ENCODE assay signal across 9 mouse cellular contexts in genomic region chr9:121984465-121985461, GRCm38 (mm10). TPM values are rescaled to one million over a fixed set of nuclear protein-coding genes. Genes with fewer than 3 reads are reported as not detected.
DNase-seq lines count a peak whose midpoint lies in the region; ATAC-seq and TF ChIP-seq lines count a peak whose summit lies in the region.
"Had no signal": no experiment of that assay in that cellular context is flagged by ENCODE, and none has a peak within 500 bp of the region (broad histone marks: within the 10 kb centered on the region; RNA-seq: fewer than 3 reads in every experiment).

No protein-coding gene starts in this region.

- H3K79me3 ChIP-seq in C2C12 (ENCODE audit: low read depth): no peaks in the 10 kb centered on the region

- 71% methylated on average over 15 of the region's 15 CpGs for WGBS in kidney, embryonic 14.5 days
- WGBS in liver, embryonic 11.5 days: 66% methylated on average over 15 of the region's 15 CpGs
- 73% methylated on average over 15 of the region's 15 CpGs for WGBS in neural tube, embryonic 11.5 days
- WGBS in stomach, postnatal 0 days: 71% methylated on average over 15 of the region's 15 CpGs

- no peaks in the 10 kb centered on the region for H3K36me3 ChIP-seq in C2C12 (ENCODE audit: control insufficient read depth, insufficient read depth)
- H3K36me3 ChIP-seq in kidney, embryonic 14.5 days (ENCODE audit: control insufficient read depth, insufficient read depth, low read length): no peaks in the 10 kb centered on the region; the same call in 1 of the 2 replicates
- 0 out of 2 replicates have a peak, but pooled peaks cover 2% of the 10 kb centered on the region for H3K36me3 ChIP-seq in liver, embryonic 11.5 days (ENCODE audit: control insufficient read depth, insufficient read depth, low read length)
- peaks cover 2% of the 10 kb centered on the region; the same call in 1 of the 2 replicates for H3K36me3 ChIP-seq in neural tube, embryonic 11.5 days (ENCODE audit: control insufficient read depth, insufficient read depth, low read length)
- H3K36me3 ChIP-seq in stomach, postnatal 0 days (ENCODE audit: control insufficient read depth, insufficient read depth, low read length): no peaks in the 10 kb centered on the region

- H3K27ac ChIP-seq in kidney, embryonic 14.5 days (ENCODE audit: low read depth, low read length): no peak overlapping the region
- no peak overlapping the region for H3K27ac ChIP-seq in liver, embryonic 11.5 days (ENCODE audit: low read depth, low read length)
- H3K27ac ChIP-seq in neural tube, embryonic 11.5 days (ENCODE audit: low read depth, low read length): no peak overlapping the region
- H3K27ac ChIP-seq in stomach, postnatal 0 days (replicated peaks): no peak overlapping the region

- no peak overlapping the region for H3K9ac ChIP-seq in kidney, embryonic 14.5 days (ENCODE audit: low read depth, low read length)
- no peak overlapping the region for H3K9ac ChIP-seq in liver, embryonic 11.5 days (ENCODE audit: low read depth, low read length)
- H3K9ac ChIP-seq in neural tube, embryonic 11.5 days (ENCODE audit: low read length): no peak overlapping the region
- no peak overlapping the region for H3K9ac ChIP-seq in stomach, postnatal 0 days (ENCODE audit: low read length)

- no peak overlapping the region for H3K4me3 ChIP-seq in C2C12 (ENCODE audit: insufficient read depth, poor library complexity, severe bottlenecking)
- H3K4me3 ChIP-seq in kidney, embryonic 14.5 days (ENCODE audit: low read length): no peak overlapping the region
- no peak overlapping the region for H3K4me3 ChIP-seq in liver, embryonic 11.5 days (ENCODE audit: low read depth, low read length)
- no peak overlapping the region for H3K4me3 ChIP-seq in neural tube, embryonic 11.5 days (ENCODE audit: low read depth, low read length)
- no peak overlapping the region for H3K4me3 ChIP-seq in stomach, postnatal 0 days (ENCODE audit: low read depth, low read length)
- H3K4me3 ChIP-seq: erythroblast, embryonic 14.5 days had no signal

- peaks cover 4% of the 10 kb centered on the region for H3K27me3 ChIP-seq in C2C12 (ENCODE audit: control insufficient read depth, insufficient read depth, insufficient read length)
- no peaks in the 10 kb centered on the region for H3K27me3 ChIP-seq in kidney, embryonic 14.5 days (ENCODE audit: control insufficient read depth, insufficient read depth, low read length)
- no peaks in the 10 kb centered on the region for H3K27me3 ChIP-seq in liver, embryonic 11.5 days (replicated peaks; ENCODE audit: control insufficient read depth, insufficient read depth, low read length)
- no peaks in the 10 kb centered on the region for H3K27me3 ChIP-seq in neural tube, embryonic 11.5 days (ENCODE audit: control insufficient read depth, insufficient read depth, low read length)
- H3K27me3 ChIP-seq in stomach, postnatal 0 days (ENCODE audit: control insufficient read depth, insufficient read depth, low read length): no peaks in the 10 kb centered on the region

- peak; percentile 24 for ATAC-seq in kidney, embryonic 14.5 days (ENCODE audit: low FRiP score, low TSS enrichment)
- ATAC-seq in liver, embryonic 11.5 days (replicated peaks; ENCODE audit: low FRiP score): no peak
- ATAC-seq in neural tube, embryonic 11.5 days (ENCODE audit: insufficient read depth, low FRiP score, low TSS enrichment): no peak
- ATAC-seq in stomach, postnatal 0 days (ENCODE audit: low FRiP score, low TSS enrichment): peak; percentile 36; the same call in 1 of the 2 replicates

- peak; percentile 92 for TF ChIP-seq CTCF in C2C12 (IDR thresholded peaks at IDR 0.05; ENCODE audit: control insufficient read depth, insufficient read depth, insufficient read length)
- peak; percentile 100 for TF ChIP-seq CTCF in stomach, postnatal 0 days (IDR thresholded peaks at IDR 0.05; ENCODE audit: low read depth)

- H3K4me1 ChIP-seq in kidney, embryonic 14.5 days (ENCODE audit: control insufficient read depth, insufficient read depth, low read length): 0 out of 2 replicates have a peak, but pooled peaks cover 4% of the 10 kb centered on the region
- no peaks in the 10 kb centered on the region for H3K4me1 ChIP-seq in liver, embryonic 11.5 days (replicated peaks; ENCODE audit: control insufficient read depth, insufficient read depth, low read length)
- no peaks in the 10 kb centered on the region; the same call in 1 of the 2 replicates for H3K4me1 ChIP-seq in neural tube, embryonic 11.5 days (ENCODE audit: control insufficient read depth, insufficient read depth, low read length)
- no peaks in the 10 kb centered on the region for H3K4me1 ChIP-seq in stomach, postnatal 0 days (replicated peaks; ENCODE audit: control insufficient read depth, insufficient read depth)

- no peak for TF ChIP-seq EP300 in stomach, postnatal 0 days (optimal IDR thresholded peaks at IDR 0.05)

- no peak overlapping the region for H3ac ChIP-seq in C2C12 (ENCODE audit: control insufficient read depth, insufficient read length, low read depth)

- no peaks in the 10 kb centered on the region for H3K79me2 ChIP-seq in C2C12 (ENCODE audit: control insufficient read depth, insufficient read depth)

- no peaks in the 10 kb centered on the region for H3K9me3 ChIP-seq in kidney, embryonic 14.5 days (ENCODE audit: control insufficient read depth, low read length)
- no peaks in the 10 kb centered on the region for H3K9me3 ChIP-seq in liver, embryonic 11.5 days (ENCODE audit: control insufficient read depth, low read length)
- no peaks in the 10 kb centered on the region for H3K9me3 ChIP-seq in neural tube, embryonic 11.5 days (ENCODE audit: control insufficient read depth, low read length)
- no peaks in the 10 kb centered on the region for H3K9me3 ChIP-seq in stomach, postnatal 0 days (ENCODE audit: control insufficient read depth, low read length)

- peak; percentile 83 for DNase-seq in adrenal gland, postnatal 10 days
- peak; percentile 54 for DNase-seq in embryo, embryonic 11.5 days (ENCODE audit: low read depth, low spot score)
- peak; percentile 50 to 60 for DNase-seq in gastrocnemius, postnatal 4 days (ENCODE audit: low spot score in 2 of 2)
- DNase-seq in liver, embryonic 11.5 days (ENCODE audit: low spot score): peak; percentile 69
- peak; percentile 72 for DNase-seq in neural tube, embryonic 11.5 days (ENCODE audit: low spot score)
- DNase-seq in stomach, postnatal 0 days (ENCODE audit: low spot score): peak; percentile 69

- no peak overlapping the region for H3K4me2 ChIP-seq in kidney, embryonic 14.5 days (replicated peaks; ENCODE audit: low read depth, low read length)
- H3K4me2 ChIP-seq in liver, embryonic 11.5 days: no peak overlapping the region
- H3K4me2 ChIP-seq in neural tube, embryonic 11.5 days (ENCODE audit: low read depth): no peak overlapping the region
- no peak overlapping the region for H3K4me2 ChIP-seq in stomach, postnatal 0 days (replicated peaks; ENCODE audit: low read depth)

TF ChIP-seq in C2C12, 6 proteins besides CTCF, POLR2A, EP300 and RAD21:
- TF ChIP-seq MYOD1 (IDR thresholded peaks at IDR 0.05; ENCODE audit: control insufficient read depth, insufficient read length, low read depth) (no peak), MYOG (IDR thresholded peaks at IDR 0.05; ENCODE audit: control insufficient read depth, extremely low read depth, insufficient read length) (no peak), FOSL1 (IDR thresholded peaks at IDR 0.05; ENCODE audit: insufficient read depth, low read length, poor library complexity, severe bottlenecking) (no peak), MAX (IDR thresholded peaks at IDR 0.05) (no peak)

RNA-seq across cellular contexts. Expression of gene Pomgnt2, which starts 12.1 kb away (rescaled TPM):
- polyA plus RNA-seq in C2C12 (2012; fragmentation: generic; extraction: Trizol): 2.4 TPM
- total RNA-seq in adrenal gland, postnatal 10 days (2021): 10 to 100 TPM; 13.0 to 16.6 TPM
- total RNA-seq in gastrocnemius, postnatal 4 days (2021): 1 to 10 TPM; 7.8 to 8.7 TPM
- 8.6 and 11.6 TPM in 2 replicates for polyA plus RNA-seq in kidney, embryonic 14.5 days (2014; fragmentation: Nextera tagmentation; extraction: Ambion mirVana)
- polyA plus RNA-seq in liver, embryonic 11.5 days (2014; fragmentation: Nextera tagmentation; extraction: Ambion mirVana): 5.1 and 6.1 TPM in 2 replicates
- 12.2 and 13.3 TPM in 2 replicates for polyA plus RNA-seq in neural tube, embryonic 11.5 days (2014; fragmentation: Nextera tagmentation; extraction: Ambion mirVana)
- 6.6 and 7.3 TPM in 2 replicates for polyA plus RNA-seq in stomach, postnatal 0 days (2015; fragmentation: Nextera tagmentation; extraction: Ambion mirVana)

RNA-seq across cellular contexts. Expression of gene Fam198a, which starts 34.0 kb away (rescaled TPM):
- not detected for polyA plus RNA-seq in C2C12 (2012; fragmentation: generic; extraction: Trizol)
- 1 to 10 TPM; 3.9 to 5.6 TPM for total RNA-seq in adrenal gland, postnatal 10 days (2021)
- total RNA-seq in gastrocnemius, postnatal 4 days (2021): 10 to 100 TPM; 10.6 to 11.4 TPM
- polyA plus RNA-seq in kidney, embryonic 14.5 days (2014; fragmentation: Nextera tagmentation; extraction: Ambion mirVana): 0.73 and 1.0 TPM in 2 replicates
- 0.18 and 0.21 TPM in 2 replicates for polyA plus RNA-seq in liver, embryonic 11.5 days (2014; fragmentation: Nextera tagmentation; extraction: Ambion mirVana)
- polyA plus RNA-seq in neural tube, embryonic 11.5 days (2014; fragmentation: Nextera tagmentation; extraction: Ambion mirVana): 0.66 and 0.81 TPM in 2 replicates
- polyA plus RNA-seq in stomach, postnatal 0 days (2015; fragmentation: Nextera tagmentation; extraction: Ambion mirVana): 2.7 and 2.8 TPM in 2 replicates
- polyA plus RNA-seq: erythroblast, embryonic 14.5 days had no signal

Comparison
In these comparisons a context has a peak if more than half of its experiments do, and no peak if none do; other contexts are left out.
1. ATAC-seq: peak in kidney, embryonic 14.5 days (single experiment) and stomach, postnatal 0 days (single experiment); none in liver, embryonic 11.5 days (single experiment) and neural tube, embryonic 11.5 days (single experiment).
2. Peak in every context shown above with its lines, with median percentiles within 50 percentile points of each other: DNase-seq.